Mouse (Mus musculus) embryonic facial prominence, embryonic 13.5 days (tissue): ENCODE measurements at regions not wholly inside any gene's neighbourhood (a gene's known extent, or its start where the extent isn't known, plus 50 kb on each side); places are given as distances from the start of the nearest gene placed in this dataset.

Experiments
- ATAC-seq: fragments of 200-750 bp; cut with Nextera tagmentation; 2 replicates; pipeline ENCODE4 v1.8.0; 2017; ENCODE audit warnings: low read depth; ENCODE audit not compliant: insufficient number of reproducible peaks, insufficient read depth, low FRiP score, low TSS enrichment
- H3K27ac ChIP-seq: fragments of 300-500 bp; sonication (generic); 2 replicates; pipeline ENCODE4 v1.5.1; 2015; ENCODE audit warnings: moderate library complexity, mild to moderate bottlenecking, inconsistent platforms
- H3K27me3 ChIP-seq: fragments of 300-500 bp; sonication (generic); 2 replicates; pipeline ENCODE4 v1.6.1; 2015; ENCODE audit warnings: mild to moderate bottlenecking, inconsistent platforms
- H3K36me3 ChIP-seq: fragments of 300-500 bp; sonication (generic); 2 replicates; pipeline ENCODE4 v1.6.1; 2015; ENCODE audit warnings: mild to moderate bottlenecking, inconsistent platforms
- H3K4me1 ChIP-seq: fragments of 300-500 bp; sonication (generic); 2 replicates; pipeline ENCODE4 v1.6.1; 2015; ENCODE audit warnings: inconsistent platforms
- H3K4me2 ChIP-seq: fragments of 300-500 bp; sonication (generic); 2 replicates; pipeline ENCODE4 v1.6.1; 2015; ENCODE audit warnings: moderate library complexity, mild to moderate bottlenecking, inconsistent platforms
- H3K4me3 ChIP-seq: fragments of 300-500 bp; sonication (generic); 2 replicates; pipeline ENCODE4 v1.5.1; 2015; ENCODE audit warnings: mild to moderate bottlenecking, inconsistent platforms
- H3K9ac ChIP-seq: fragments of 300-500 bp; sonication (generic); 2 replicates; pipeline ENCODE4 v1.6.1; 2015; ENCODE audit warnings: mild to moderate bottlenecking, inconsistent platforms
- H3K9me3 ChIP-seq: fragments of 300-500 bp; sonication (generic); 2 replicates; pipeline ENCODE4 v1.6.1; 2016; ENCODE audit warnings: inconsistent platforms
- WGBS: fragments of 180-500 bp; shearing (Covaris S2); methylation state at CpG from one replicate; pipeline ENCODE4 v1.1.7; 2015; ENCODE audit warnings: mixed read lengths; 5-methylcytosine and 5-hydroxymethylcytosine counted together

DNA sequence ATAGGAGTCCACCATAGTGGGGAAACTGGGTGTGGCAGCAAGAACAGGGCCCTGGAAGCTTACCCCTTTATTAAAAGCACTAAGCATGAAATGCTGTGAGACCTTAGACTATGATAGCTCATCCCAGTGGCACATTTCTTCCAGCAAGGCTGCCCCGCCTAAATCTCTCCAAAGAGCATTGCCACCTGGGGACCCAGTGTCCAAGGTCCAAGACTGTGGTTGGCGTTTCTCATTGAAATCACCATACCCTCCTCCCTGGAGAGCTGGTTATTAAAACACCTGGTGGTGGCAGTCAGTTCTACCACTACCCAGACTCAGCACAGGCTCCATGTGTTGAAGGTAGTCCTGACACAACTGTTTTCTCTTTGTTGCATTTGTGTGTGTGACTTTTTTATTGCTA is 78.9 kb upstream of the Stt3b start:
- Histone ChIP-seq H3K9ac (no peak overlapping the region), H3K4me3 (no peak overlapping the region), H3K4me1 (peaks cover 24% of the 10 kb centered on the region), H3K27ac (no peak overlapping the region), H3K36me3 (no peaks in the 10 kb centered on the region), H3K27me3 (no peaks in the 10 kb centered on the region; the same call in 1 of the 2 replicates), H3K9me3 (0 out of 2 replicates have a peak, but pooled peaks cover 3% of the 10 kb centered on the region), H3K4me2 (no peak overlapping the region)
- no peak for ATAC-seq
- 92% methylated on average over 2 of the region's 2 CpGs for WGBS

GRCm38 (mm10) chr9:115390880-115391281 is 80.7 kb upstream of the Stt3b start:
- no peak overlapping the region for H3K9ac ChIP-seq
- H3K27me3 ChIP-seq: no peaks in the 10 kb centered on the region; the same call in 1 of the 2 replicates
- no peak overlapping the region for H3K4me3 ChIP-seq
- peak overlapping the region; percentile 45 for H3K27ac ChIP-seq
- H3K36me3 ChIP-seq: no peaks in the 10 kb centered on the region
- 2% methylated on average over 11 of the region's 11 CpGs for WGBS
- peaks cover 24% of the 10 kb centered on the region for H3K4me1 ChIP-seq
- H3K9me3 ChIP-seq: no peaks in the 10 kb centered on the region
- ATAC-seq: peak; percentile 81
- peak overlapping the region; percentile 44 for H3K4me2 ChIP-seq

DNA sequence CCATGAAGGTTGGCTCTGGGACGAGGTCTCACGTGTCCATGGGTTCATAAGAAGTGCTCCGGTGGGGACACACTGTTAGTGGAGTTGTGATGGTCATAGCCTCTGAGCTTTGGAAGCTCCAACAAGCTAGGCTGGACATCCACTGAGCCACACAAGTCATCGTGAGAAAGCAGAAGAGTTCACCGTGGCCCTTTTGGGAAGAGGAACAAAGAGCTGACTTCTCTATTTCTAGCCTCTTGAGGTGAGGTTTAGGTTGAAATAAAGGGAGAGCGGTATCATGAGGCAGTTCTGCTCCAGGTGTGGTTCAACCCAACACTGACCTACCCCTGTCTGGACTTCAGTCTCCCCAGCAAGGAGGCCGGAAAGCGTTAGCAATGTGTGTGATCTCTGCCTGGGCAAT is 85.3 kb upstream of the Stt3b start:
- Histone ChIP-seq H3K9ac (no peak overlapping the region), H3K4me2 (no peak overlapping the region), H3K4me3 (no peak overlapping the region), H3K4me1 (peaks cover 21% of the 10 kb centered on the region), H3K9me3 (no peaks in the 10 kb centered on the region), H3K27ac (no peak overlapping the region), H3K27me3 (no peaks in the 10 kb centered on the region), H3K36me3 (no peaks in the 10 kb centered on the region)
- ATAC-seq: no peak
- WGBS: 90% methylated on average over 8 of the region's 8 CpGs

GRCm38 (mm10) chr9:115400461-115400860 is 90.2 kb upstream of the Stt3b start:
- H3K4me3 ChIP-seq: no peak overlapping the region
- H3K36me3 ChIP-seq: no peaks in the 10 kb centered on the region
- no peak overlapping the region for H3K9ac ChIP-seq
- no peak for ATAC-seq
- WGBS: 91% methylated on average over 6 of the region's 6 CpGs
- no peak overlapping the region for H3K27ac ChIP-seq
- no peaks in the 10 kb centered on the region for H3K27me3 ChIP-seq
- no peaks in the 10 kb centered on the region for H3K9me3 ChIP-seq
- no peak overlapping the region for H3K4me2 ChIP-seq
- peaks cover 15% of the 10 kb centered on the region for H3K4me1 ChIP-seq

DNA sequence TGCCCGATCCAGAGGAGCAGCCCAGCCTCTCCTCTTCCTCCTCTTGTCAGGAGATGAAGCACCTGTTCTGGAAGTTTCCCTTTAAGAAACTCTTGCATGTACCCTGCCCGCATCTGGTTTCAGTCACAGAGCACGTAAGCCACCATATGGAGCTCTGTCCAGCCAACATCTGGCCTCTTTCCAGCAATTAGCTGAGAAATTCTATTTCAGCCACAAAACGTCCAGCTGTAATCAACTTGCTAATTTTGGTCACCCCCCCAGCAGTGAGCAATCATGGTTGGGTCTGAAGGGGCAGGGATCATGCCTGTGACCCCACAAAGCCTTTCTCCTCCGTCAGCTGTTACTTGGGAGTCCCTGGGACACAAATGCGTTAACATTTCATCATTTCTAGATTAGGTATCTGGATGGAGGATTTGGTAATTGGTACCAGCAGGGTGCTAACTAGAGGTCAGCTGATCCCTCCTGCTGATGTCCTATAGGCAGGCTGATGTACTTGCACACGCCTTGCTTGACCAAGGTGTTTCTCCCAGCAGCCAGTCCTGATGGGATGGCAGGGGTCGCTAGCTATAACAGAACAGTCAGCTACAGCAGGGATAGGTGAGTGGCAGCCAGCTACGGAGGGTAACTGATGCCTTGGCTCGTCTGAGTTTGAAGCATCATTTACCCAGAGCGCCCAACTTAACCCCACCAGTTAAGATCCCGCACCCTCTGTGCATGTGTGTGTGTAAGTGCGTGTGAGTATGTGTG is 91.4 kb upstream of the Stt3b start:
- Histone ChIP-seq H3K4me1 (peaks cover 15% of the 10 kb centered on the region), H3K4me3 (no peak overlapping the region), H3K27ac (no peak overlapping the region), H3K27me3 (no peaks in the 10 kb centered on the region), H3K9ac (no peak overlapping the region), H3K36me3 (no peaks in the 10 kb centered on the region), H3K4me2 (no peak overlapping the region), H3K9me3 (no peaks in the 10 kb centered on the region)
- peak; percentile 56; the same call in 1 of the 2 replicates for ATAC-seq
- WGBS: 50% methylated on average over 13 of the region's 13 CpGs

DNA sequence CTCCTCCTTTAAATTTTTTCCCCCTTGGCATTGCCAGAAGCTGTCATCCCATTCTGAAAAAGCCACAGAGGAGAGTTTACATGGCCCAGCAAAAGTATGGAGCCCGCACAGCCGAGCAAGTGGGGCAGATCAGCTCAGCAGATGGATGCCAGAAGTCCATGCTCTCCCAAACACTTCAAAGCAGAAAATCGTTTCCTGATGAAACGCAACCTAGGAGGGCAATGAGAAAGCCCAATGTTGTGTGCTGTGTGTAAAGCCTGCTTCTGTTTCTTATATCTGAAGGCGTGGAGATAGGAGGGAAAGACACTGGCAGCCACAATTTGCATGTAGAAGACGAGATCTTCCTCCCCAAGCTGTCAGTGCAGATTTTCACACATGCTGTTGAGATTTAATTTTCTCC is 92.4 kb upstream of the Stt3b start:
- Histone ChIP-seq H3K36me3 (no peaks in the 10 kb centered on the region), H3K4me3 (no peak overlapping the region), H3K4me1 (peaks cover 22% of the 10 kb centered on the region), H3K9me3 (no peaks in the 10 kb centered on the region), H3K27me3 (no peaks in the 10 kb centered on the region), H3K4me2 (no peak overlapping the region), H3K27ac (no peak overlapping the region), H3K9ac (no peak overlapping the region)
- 35% methylated on average over 6 of the region's 6 CpGs for WGBS
- ATAC-seq: no peak

- Histone ChIP-seq H3K4me1 (peaks cover 23% of the 10 kb centered on the region), H3K9me3 (no peaks in the 10 kb centered on the region), H3K36me3 (no peaks in the 10 kb centered on the region), H3K4me3 (no peak overlapping the region), H3K9ac (no peak overlapping the region), H3K27ac (no peak overlapping the region), H3K27me3 (no peaks in the 10 kb centered on the region), H3K4me2 (no peak overlapping the region)
- 83% methylated on average over 7 of the region's 7 CpGs for WGBS
- no peak for ATAC-seq
Observed at GRCm38 (mm10) chr9:115403354-115403968, 93.2 kb upstream of the Stt3b start.

DNA sequence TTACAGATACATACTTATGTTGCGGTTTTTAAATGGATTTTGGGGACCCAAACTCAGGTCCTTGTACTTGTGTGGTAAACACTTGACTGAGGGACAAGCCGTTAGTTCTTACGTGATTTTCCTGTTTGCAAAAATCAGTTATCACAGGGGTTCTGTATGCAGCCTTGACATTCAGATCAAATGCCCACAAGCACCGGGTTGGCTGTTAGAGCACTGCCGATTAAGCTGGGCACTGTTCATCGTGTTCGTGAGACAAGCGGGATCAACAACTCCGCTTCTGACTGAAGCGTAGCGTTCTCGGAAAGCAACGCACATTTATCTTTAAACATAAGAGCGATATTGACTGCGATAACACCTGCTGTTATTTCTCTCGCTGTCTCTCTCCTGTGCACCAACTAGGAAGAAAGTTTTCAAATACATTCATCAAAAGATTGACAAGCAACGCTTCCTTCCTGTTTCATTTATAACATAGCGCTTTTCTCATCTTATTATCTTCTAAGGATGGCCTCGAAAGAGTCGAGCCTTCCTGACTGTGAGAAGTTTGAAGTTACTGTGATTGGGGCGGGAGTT is 97.8 kb upstream of the Stt3b start:
- H3K36me3 ChIP-seq: no peaks in the 10 kb centered on the region
- H3K4me1 ChIP-seq: peaks cover 14% of the 10 kb centered on the region; the same call in 1 of the 2 replicates
- H3K4me3 ChIP-seq: no peak overlapping the region
- no peaks in the 10 kb centered on the region; the same call in 1 of the 2 replicates for H3K27me3 ChIP-seq
- H3K9ac ChIP-seq: no peak overlapping the region
- H3K4me2 ChIP-seq: no peak overlapping the region
- H3K9me3 ChIP-seq: no peaks in the 10 kb centered on the region
- no peak overlapping the region for H3K27ac ChIP-seq
- 88% methylated on average over 21 of the region's 21 CpGs for WGBS
- no peak for ATAC-seq

- no peak overlapping the region for H3K4me2 ChIP-seq
- no peak overlapping the region for H3K9ac ChIP-seq
- H3K9me3 ChIP-seq: no peaks in the 10 kb centered on the region
- peaks cover 14% of the 10 kb centered on the region; the same call in 1 of the 2 replicates for H3K4me1 ChIP-seq
- ATAC-seq: no peak
- WGBS: 85% methylated on average over 6 of the region's 6 CpGs
- no peak overlapping the region for H3K27ac ChIP-seq
- no peak overlapping the region for H3K4me3 ChIP-seq
- no peaks in the 10 kb centered on the region for H3K36me3 ChIP-seq
- H3K27me3 ChIP-seq: no peaks in the 10 kb centered on the region; the same call in 1 of the 2 replicates
Observed at GRCm38 (mm10) chr9:115408886-115409285, 98.7 kb upstream of the Stt3b start.

DNA sequence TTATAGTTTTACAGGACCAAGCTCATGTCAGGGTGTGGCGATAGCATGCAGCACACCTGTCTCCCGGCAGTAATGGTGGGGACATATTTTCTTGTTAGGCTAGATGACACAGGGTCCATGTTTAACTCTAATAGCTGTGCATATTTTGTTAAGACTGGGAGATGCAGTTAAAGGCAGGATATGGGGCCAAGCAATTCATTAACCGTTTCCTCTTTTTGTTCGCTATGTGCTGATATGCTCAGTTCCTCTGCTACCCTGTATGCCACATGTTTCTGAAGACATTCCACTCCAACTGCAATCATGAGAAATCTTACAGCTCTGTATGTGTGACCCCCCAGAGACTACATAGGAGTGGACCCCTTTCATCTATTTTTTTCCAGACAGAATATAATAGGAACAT is 104.0 kb upstream of the Stt3b start:
- Histone ChIP-seq H3K27ac (no peak overlapping the region), H3K4me3 (no peak overlapping the region), H3K4me2 (no peak overlapping the region), H3K36me3 (no peaks in the 10 kb centered on the region), H3K4me1 (0 out of 2 replicates have a peak, but pooled peaks cover 5% of the 10 kb centered on the region), H3K9me3 (no peaks in the 10 kb centered on the region), H3K9ac (no peak overlapping the region), H3K27me3 (no peaks in the 10 kb centered on the region; the same call in 1 of the 2 replicates)
- 89% methylated on average over 4 of the region's 4 CpGs for WGBS
- no peak for ATAC-seq

DNA sequence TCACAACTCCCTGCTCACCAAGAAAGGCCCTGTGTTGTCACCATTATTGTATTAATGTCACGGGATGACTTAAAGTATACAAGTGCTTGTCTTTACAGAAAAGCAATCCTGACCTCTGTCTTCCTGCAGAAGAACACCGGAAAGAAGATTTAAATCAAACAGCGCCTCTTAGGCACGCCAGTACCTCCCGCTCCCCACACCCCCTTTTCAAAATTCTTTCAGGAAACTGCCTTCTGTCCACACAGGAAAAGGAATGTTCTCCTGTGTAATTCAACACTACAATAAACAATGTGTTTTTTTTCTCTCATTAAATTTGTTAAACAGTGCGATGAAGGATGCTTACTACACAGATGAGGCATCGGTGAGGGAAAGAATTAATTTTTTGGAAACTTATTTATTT is 112.6 kb upstream of the Stt3b start:
- no peak overlapping the region for H3K4me2 ChIP-seq
- H3K4me3 ChIP-seq: no peak overlapping the region
- WGBS: 73% methylated on average over 7 of the region's 7 CpGs
- no peaks in the 10 kb centered on the region for H3K36me3 ChIP-seq
- no peak overlapping the region for H3K9ac ChIP-seq
- H3K27me3 ChIP-seq: no peaks in the 10 kb centered on the region
- H3K27ac ChIP-seq: no peak overlapping the region
- 0 out of 2 replicates have a peak, but pooled peaks cover 6% of the 10 kb centered on the region for H3K4me1 ChIP-seq
- no peak for ATAC-seq
- peaks cover 5% of the 10 kb centered on the region; the same call in 1 of the 2 replicates for H3K9me3 ChIP-seq

- WGBS: 80% methylated on average over 8 of the region's 8 CpGs
- H3K27ac ChIP-seq: no peak overlapping the region
- H3K4me3 ChIP-seq: no peak overlapping the region
- H3K27me3 ChIP-seq: no peaks in the 10 kb centered on the region
- no peaks in the 10 kb centered on the region for H3K36me3 ChIP-seq
- no peak for ATAC-seq
- no peaks in the 10 kb centered on the region for H3K9me3 ChIP-seq
- H3K4me2 ChIP-seq: no peak overlapping the region
- H3K9ac ChIP-seq: no peak overlapping the region
- H3K4me1 ChIP-seq: 0 out of 2 replicates have a peak, but pooled peaks cover 10% of the 10 kb centered on the region
Observed at GRCm38 (mm10) chr9:115426682-115427081, 116.5 kb upstream of the Stt3b start.
